Mouse (Mus musculus): ENCODE results near the gene Adgrl3. TPM values are rescaled to one million over a fixed set of nuclear protein-coding genes. Genes with fewer than 3 reads are reported as not detected.
A peak's percentile ranks its signal among the peaks of the same experiment; 100 is the strongest.

The Adgrl3 gene
- total RNA-seq, 2 experiments from 2014 or later = 6.5 to 6.8 TPM

- intact Hi-C loops (cut with DNase I) = no loop called here
- DNase-seq = no peak
Observed at GRCm38 (mm10) chr5:81218500-81219057, 198.6 kb downstream of the Adgrl3 start.

GRCm38 (mm10) chr5:81224465-81224864 is 204.5 kb downstream of the Adgrl3 start:
- intact Hi-C loops (cut with DNase I) = no loop called here
- no peak for DNase-seq

- no peak for DNase-seq
- intact Hi-C loops (cut with DNase I) = no loop called here
Observed at GRCm38 (mm10) chr5:81225486-81225885, 205.5 kb downstream of the Adgrl3 start.

- no peak for DNase-seq
- intact Hi-C loops (cut with DNase I) = no loop called here
Observed at GRCm38 (mm10) chr5:81227256-81227655, 207.3 kb downstream of the Adgrl3 start.

GRCm38 (mm10) chr5:81248724-81249123 is 228.8 kb downstream of the Adgrl3 start:
- intact Hi-C loops (cut with DNase I) = no loop called here
- no peak for DNase-seq

GRCm38 (mm10) chr5:81256091-81256490 is 236.2 kb downstream of the Adgrl3 start:
- intact Hi-C loops (cut with DNase I) = loop anchor here (2.0 kb wide), 1 partner anchor 31 kb away; no protein-coding TSS in a partner anchor
- no peak for DNase-seq

- intact Hi-C loops (cut with DNase I) = no loop called here
- DNase-seq = no peak
Observed at GRCm38 (mm10) chr5:81269689-81270088, 249.8 kb downstream of the Adgrl3 start.

GRCm38 (mm10) chr5:81275346-81276047 is 255.6 kb downstream of the Adgrl3 start:
- DNase-seq = no peak
- intact Hi-C loops (cut with DNase I) = no loop called here

GRCm38 (mm10) chr5:81279246-81279645 is 259.3 kb downstream of the Adgrl3 start:
- intact Hi-C loops (cut with DNase I) = no loop called here

GRCm38 (mm10) chr5:81285643-81286042 is 265.7 kb downstream of the Adgrl3 start:
- DNase-seq = no peak
- intact Hi-C loops (cut with DNase I) = loop anchor here (2.0 kb wide), 1 partner anchor 29 kb away; no protein-coding TSS in a partner anchor

More at GRCm38 (mm10) chr5:81279246-81279645, 259.3 kb downstream of the Adgrl3 start:
- DNase-seq = no peak

GRCm38 (mm10) chr5:81301874-81302273 is 281.9 kb downstream of the Adgrl3 start:
- intact Hi-C loops (cut with DNase I) = no loop called here
- no peak for DNase-seq

GRCm38 (mm10) chr5:81317406-81318112 is 297.6 kb downstream of the Adgrl3 start:
- intact Hi-C loops (cut with DNase I) = no loop called here

GRCm38 (mm10) chr5:81321276-81321934 is 301.5 kb downstream of the Adgrl3 start:
- no peak for DNase-seq
- intact Hi-C loops (cut with DNase I) = no loop called here

More at GRCm38 (mm10) chr5:81317406-81318112, 297.6 kb downstream of the Adgrl3 start:
- DNase-seq = no peak

GRCm38 (mm10) chr5:81322064-81322463 is 302.1 kb downstream of the Adgrl3 start:
- no peak for DNase-seq
- intact Hi-C loops (cut with DNase I) = no loop called here

GRCm38 (mm10) chr5:81326916-81327315 is 307.0 kb downstream of the Adgrl3 start:
- no peak for DNase-seq
- intact Hi-C loops (cut with DNase I) = no loop called here

- intact Hi-C loops (cut with DNase I) = no loop called here
- no peak for DNase-seq
Observed at GRCm38 (mm10) chr5:81327392-81327791, 307.5 kb downstream of the Adgrl3 start.

GRCm38 (mm10) chr5:81329571-81329971 is 309.6 kb downstream of the Adgrl3 start:
- DNase-seq = no peak
- intact Hi-C loops (cut with DNase I) = no loop called here

- no peak for DNase-seq
- intact Hi-C loops (cut with DNase I) = no loop called here
Observed at GRCm38 (mm10) chr5:81344330-81344729, 324.4 kb downstream of the Adgrl3 start.

- no peak for DNase-seq
- intact Hi-C loops (cut with DNase I) = no loop called here
Observed at GRCm38 (mm10) chr5:81345096-81345435, 325.1 kb downstream of the Adgrl3 start.

GRCm38 (mm10) chr5:81345436-81346131 is 325.6 kb downstream of the Adgrl3 start:
- peak in 1 of 2 experiments; percentile 1 for DNase-seq
- intact Hi-C loops (cut with DNase I) = no loop called here

Measured in heart, postnatal 14 days (tissue).